Mouse (Mus musculus) forebrain, embryonic 14.5 days (tissue): ENCODE measurements at regions not wholly inside any gene's neighbourhood (a gene's known extent, or its start where the extent isn't known, plus 50 kb on each side); places are given as distances from the start of the nearest gene placed in this dataset.
A peak's percentile ranks its signal among the peaks of the same experiment; 100 is the strongest.
"Not testable (repeated sequence)": the region's sequence is repeated elsewhere in the genome, so short reads cannot be mapped to it uniquely, and the experiment has no call there.

Experiments used
- ATAC-seq: fragments of 200-750 bp; cut with Nextera tagmentation; 2 replicates; pipeline ENCODE4 v1.8.0; 2017; ENCODE audit warnings: mild to moderate bottlenecking, moderate library complexity
- DNase-seq: peaks from one replicate; pipeline ENCODE4 v3.0.0-alpha.2; 2015; ENCODE audit warnings: low spot score
- H3K27ac ChIP-seq: fragments of 300-500 bp; sonication (generic); 2 replicates; pipeline ENCODE4 v1.5.1; 2014; ENCODE audit warnings: low read depth, mild to moderate bottlenecking, control low read depth, low read length, moderate library complexity
- H3K27me3 ChIP-seq: fragments of 300-500 bp; sonication (generic); replicated peaks from 2 replicates; pipeline ENCODE4 v1.6.1; 2014; ENCODE audit warnings: low read length, control low read depth, mixed read lengths; ENCODE audit not compliant: control insufficient read depth, insufficient read depth
- H3K36me3 ChIP-seq: fragments of 300-500 bp; sonication (generic); 2 replicates; pipeline ENCODE4 v1.6.1; 2014; ENCODE audit warnings: low read length, control low read depth; ENCODE audit not compliant: control insufficient read depth, insufficient read depth
- H3K4me1 ChIP-seq: fragments of 300-500 bp; sonication (generic); 2 replicates; pipeline ENCODE4 v1.6.1; 2014; ENCODE audit warnings: antibody characterized with exemption, low read length, control low read depth; ENCODE audit not compliant: control insufficient read depth, insufficient read depth
- H3K4me2 ChIP-seq: fragments of 300-500 bp; sonication (generic); 2 replicates; pipeline ENCODE4 v1.6.1; 2014; ENCODE audit warnings: mild to moderate bottlenecking, control low read depth, low read length
- H3K4me3 ChIP-seq: fragments of 300-500 bp; sonication (generic); 2 replicates; pipeline ENCODE4 v1.5.1; 2014; ENCODE audit warnings: low read depth, low read length, control low read depth
- H3K9ac ChIP-seq: fragments of 300-500 bp; sonication (generic); 2 replicates; pipeline ENCODE4 v1.6.1; 2014; ENCODE audit warnings: mild to moderate bottlenecking, low read length, control low read depth, moderate library complexity
- H3K9me3 ChIP-seq: fragments of 300-500 bp; sonication (generic); replicated peaks from 2 replicates; pipeline ENCODE4 v1.6.1; 2016; ENCODE audit warnings: low read length, control low read depth, mixed read lengths; ENCODE audit not compliant: control insufficient read depth
- WGBS: fragments of 180-500 bp; shearing (Covaris S2); extraction: QIAGEN DNeasy Blood & Tissue Kit; methylation state at CpG from one replicate; pipeline ENCODE4 v1.1.7; 2014; 5-methylcytosine and 5-hydroxymethylcytosine counted together

DNA sequence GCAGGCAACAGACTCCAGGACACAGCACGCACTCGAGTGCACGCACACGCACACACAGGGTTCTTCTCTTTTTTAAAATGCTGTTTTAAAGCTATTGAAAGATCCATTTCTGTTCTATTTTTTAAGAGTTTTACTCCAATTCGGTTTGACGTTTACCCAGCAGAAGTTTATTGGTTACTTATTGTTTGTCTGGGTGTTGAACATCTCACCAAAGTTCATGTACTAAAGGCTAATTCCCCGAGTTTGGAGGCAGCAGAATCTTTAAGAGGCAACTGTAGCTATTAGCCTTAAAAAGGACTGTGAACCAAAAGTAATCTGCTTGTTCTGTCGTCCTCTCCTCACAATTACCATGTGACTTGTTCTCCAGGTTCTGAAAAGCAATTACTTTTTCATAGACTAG lies 263.0 kb upstream of the Nfia start:
- DNase-seq = no peak
- no peak overlapping the region for H3K4me3 ChIP-seq
- H3K36me3 ChIP-seq = no peaks in the 10 kb centered on the region
- no peak overlapping the region for H3K4me2 ChIP-seq
- ATAC-seq = no peak
- H3K27me3 ChIP-seq = no peaks in the 10 kb centered on the region
- no peak overlapping the region for H3K27ac ChIP-seq
- WGBS = 75% methylated on average over 8 of the region's 8 CpGs
- no peaks in the 10 kb centered on the region for H3K4me1 ChIP-seq
- no peak overlapping the region for H3K9ac ChIP-seq
- no peaks in the 10 kb centered on the region for H3K9me3 ChIP-seq

GRCm38 (mm10) chr4:97505734-97506133 lies 266.8 kb upstream of the Nfia start:
- Histone ChIP-seq H3K4me2 (no peak overlapping the region), H3K9me3 (no peaks in the 10 kb centered on the region), H3K27ac (no peak overlapping the region), H3K27me3 (no peaks in the 10 kb centered on the region), H3K36me3 (no peaks in the 10 kb centered on the region), H3K4me1 (no peaks in the 10 kb centered on the region), H3K9ac (no peak overlapping the region), H3K4me3 (no peak overlapping the region)
- WGBS = 96% methylated on average over 1 of the region's 1 CpGs
- DNase-seq (no peak), ATAC-seq (no peak)

DNA sequence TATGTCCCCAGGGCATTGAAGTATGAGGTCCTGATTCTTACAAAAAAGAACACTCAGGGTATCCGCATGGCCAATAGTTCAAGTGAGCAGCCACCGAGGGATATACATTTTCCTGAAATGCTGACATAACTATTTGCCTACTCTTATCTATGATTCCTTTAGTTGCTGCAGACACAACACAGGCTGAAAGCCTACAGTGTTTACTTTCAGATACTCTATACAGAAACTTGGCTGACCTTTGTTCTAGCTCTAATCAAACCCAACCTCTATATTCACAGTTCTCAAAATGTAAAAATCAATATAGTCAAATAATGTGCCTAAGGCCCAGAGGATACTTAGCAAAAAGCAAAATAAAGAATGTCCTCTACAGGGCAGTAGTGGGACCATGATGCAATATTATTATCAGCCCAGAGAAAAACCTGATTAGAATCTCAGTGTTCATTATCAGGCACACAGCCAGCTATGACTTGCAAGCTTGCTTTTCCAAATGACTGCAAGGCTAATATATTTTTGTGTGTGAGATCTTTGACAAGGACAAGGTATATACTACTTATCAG lies 281.2 kb upstream of the Nfia start:
- Histone ChIP-seq H3K4me3 (no peak overlapping the region), H3K4me1 (no peaks in the 10 kb centered on the region), H3K9me3 (no peaks in the 10 kb centered on the region), H3K27ac (no peak overlapping the region), H3K27me3 (no peaks in the 10 kb centered on the region), H3K9ac (no peak overlapping the region), H3K4me2 (no peak overlapping the region), H3K36me3 (no peaks in the 10 kb centered on the region)
- ATAC-seq (no peak), DNase-seq (no peak)
- 93% methylated on average over 2 of the region's 2 CpGs for WGBS

- Histone ChIP-seq H3K27ac (no peak overlapping the region), H3K27me3 (no peaks in the 10 kb centered on the region), H3K36me3 (no peaks in the 10 kb centered on the region), H3K4me1 (peaks cover 7% of the 10 kb centered on the region), H3K4me3 (no peak overlapping the region), H3K4me2 (no peak overlapping the region), H3K9ac (no peak overlapping the region), H3K9me3 (no peaks in the 10 kb centered on the region)
- no peak for ATAC-seq
- DNase-seq = no peak
- whole genome bisulfite sequencing = 58% methylated on average over 10 of the region's 10 CpGs
Observed at GRCm38 (mm10) chr4:97486354-97486753, 286.2 kb upstream of the Nfia start.

DNA sequence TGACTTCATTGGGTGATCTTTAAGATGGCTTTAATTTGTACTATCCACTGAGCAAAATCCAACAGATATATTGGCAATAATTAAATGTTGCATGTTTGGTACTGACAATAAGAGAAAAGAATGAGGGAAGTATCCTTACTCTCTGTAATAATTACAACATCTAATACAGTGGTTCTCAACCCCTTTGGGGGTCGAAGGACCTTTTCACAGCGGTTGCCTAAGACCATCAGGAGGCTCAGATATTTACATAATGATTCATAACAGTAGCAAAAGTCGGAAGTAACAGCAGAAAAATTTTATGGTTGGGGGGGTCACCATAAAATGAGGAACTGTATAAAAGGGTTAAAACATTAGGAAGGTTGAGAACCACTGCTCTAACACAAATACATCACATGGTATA lies 287.3 kb upstream of the Nfia start:
- Histone ChIP-seq H3K27ac (no peak overlapping the region), H3K9me3 (no peaks in the 10 kb centered on the region), H3K27me3 (no peaks in the 10 kb centered on the region), H3K9ac (no peak overlapping the region), H3K36me3 (no peaks in the 10 kb centered on the region), H3K4me2 (no peak overlapping the region), H3K4me3 (no peak overlapping the region), H3K4me1 (peaks cover 7% of the 10 kb centered on the region)
- no peak for DNase-seq
- WGBS = 92% methylated on average over 3 of the region's 3 CpGs
- no peak for ATAC-seq

DNA sequence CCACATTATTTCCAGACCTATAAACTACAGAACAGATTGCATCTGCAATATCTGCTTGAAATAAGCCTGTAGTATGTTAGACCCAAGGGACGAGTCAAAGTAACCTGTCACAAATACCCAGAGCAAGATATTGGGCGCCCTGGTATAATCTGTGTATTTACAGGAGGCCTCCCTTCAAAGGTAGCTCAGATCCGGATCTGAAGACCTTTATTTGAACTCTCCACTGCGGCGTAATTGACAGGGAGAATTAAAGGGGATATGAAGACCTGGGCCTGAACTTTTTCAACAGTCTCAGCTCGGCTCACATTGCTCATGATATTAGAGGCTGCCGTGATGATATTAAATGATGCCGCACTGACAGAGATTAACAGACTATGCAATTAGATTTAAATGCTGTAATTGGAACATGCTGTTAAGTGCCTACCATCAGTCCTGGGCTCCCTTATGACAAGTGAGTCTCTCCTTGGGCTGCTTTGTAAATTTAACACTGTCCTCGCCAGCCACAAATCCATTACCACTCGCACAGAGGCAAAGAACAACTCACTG lies 289.8 kb upstream of the Nfia start:
- Histone ChIP-seq H3K4me2 (no peak overlapping the region), H3K9me3 (no peaks in the 10 kb centered on the region), H3K9ac (no peak overlapping the region), H3K36me3 (no peaks in the 10 kb centered on the region), H3K4me3 (no peak overlapping the region), H3K4me1 (peaks cover 7% of the 10 kb centered on the region), H3K27ac (no peak overlapping the region), H3K27me3 (no peaks in the 10 kb centered on the region)
- DNase-seq (peak; percentile 49), ATAC-seq (peak; percentile 71)
- 71% methylated on average over 10 of the region's 10 CpGs for WGBS

- no peak for ATAC-seq
Observed at GRCm38 (mm10) chr4:97481836-97482235, 290.7 kb upstream of the Nfia start.

GRCm38 (mm10) chr4:97476571-97477190 lies 293.7 kb upstream of the Gm10192 start:
- Histone ChIP-seq H3K9me3 (no peaks in the 10 kb centered on the region), H3K9ac (0 out of 2 replicates have a peak overlapping the region, but pooled peaks have one; percentile 10), H3K4me1 (peaks cover 15% of the 10 kb centered on the region), H3K27ac (peak overlapping the region; percentile 64), H3K36me3 (no peaks in the 10 kb centered on the region), H3K4me2 (no peak overlapping the region), H3K27me3 (no peaks in the 10 kb centered on the region), H3K4me3 (no peak overlapping the region)
- WGBS = 2% methylated on average over 3 of the region's 3 CpGs
- DNase-seq (peak; percentile 87), ATAC-seq (peak; percentile 96)

More at GRCm38 (mm10) chr4:97481836-97482235, 290.7 kb upstream of the Nfia start:
- no peaks in the 10 kb centered on the region for H3K9me3 ChIP-seq
- peaks cover 17% of the 10 kb centered on the region for H3K4me1 ChIP-seq
- no peak overlapping the region for H3K27ac ChIP-seq
- H3K27me3 ChIP-seq = no peaks in the 10 kb centered on the region
- H3K36me3 ChIP-seq = no peaks in the 10 kb centered on the region
- H3K4me3 ChIP-seq = no peak overlapping the region
- H3K9ac ChIP-seq = no peak overlapping the region
- no peak for DNase-seq
- WGBS = 78% methylated on average over 3 of the region's 3 CpGs
- no peak overlapping the region for H3K4me2 ChIP-seq

GRCm38 (mm10) chr4:97473492-97473891 lies 290.5 kb upstream of the Gm10192 start:
- WGBS = 92% methylated on average over 8 of the region's 8 CpGs
- not testable (repeated sequence) for H3K4me3 ChIP-seq, ATAC-seq, DNase-seq, H3K9ac ChIP-seq, H3K36me3 ChIP-seq, H3K9me3 ChIP-seq, H3K27me3 ChIP-seq, H3K27ac ChIP-seq, H3K4me2 ChIP-seq
- peaks cover 15% of the 10 kb centered on the region for H3K4me1 ChIP-seq
